Mouse (Mus musculus) liver, postnatal 0 days (tissue): ENCODE results near the gene Adipor2.

Experiments used
- CTCF ChIP-seq: sonication (generic); IDR thresholded peaks from 2 replicates; pipeline ENCODE4 v1.5.1; 2016; ENCODE audit warnings: antibody characterized with exemption, low read depth
- EP300 ChIP-seq: IDR thresholded peaks from 2 replicates; pipeline ENCODE4 v1.6.1; 2016; ENCODE audit warnings: antibody characterized with exemption, low read depth, mild to moderate bottlenecking

DNA sequence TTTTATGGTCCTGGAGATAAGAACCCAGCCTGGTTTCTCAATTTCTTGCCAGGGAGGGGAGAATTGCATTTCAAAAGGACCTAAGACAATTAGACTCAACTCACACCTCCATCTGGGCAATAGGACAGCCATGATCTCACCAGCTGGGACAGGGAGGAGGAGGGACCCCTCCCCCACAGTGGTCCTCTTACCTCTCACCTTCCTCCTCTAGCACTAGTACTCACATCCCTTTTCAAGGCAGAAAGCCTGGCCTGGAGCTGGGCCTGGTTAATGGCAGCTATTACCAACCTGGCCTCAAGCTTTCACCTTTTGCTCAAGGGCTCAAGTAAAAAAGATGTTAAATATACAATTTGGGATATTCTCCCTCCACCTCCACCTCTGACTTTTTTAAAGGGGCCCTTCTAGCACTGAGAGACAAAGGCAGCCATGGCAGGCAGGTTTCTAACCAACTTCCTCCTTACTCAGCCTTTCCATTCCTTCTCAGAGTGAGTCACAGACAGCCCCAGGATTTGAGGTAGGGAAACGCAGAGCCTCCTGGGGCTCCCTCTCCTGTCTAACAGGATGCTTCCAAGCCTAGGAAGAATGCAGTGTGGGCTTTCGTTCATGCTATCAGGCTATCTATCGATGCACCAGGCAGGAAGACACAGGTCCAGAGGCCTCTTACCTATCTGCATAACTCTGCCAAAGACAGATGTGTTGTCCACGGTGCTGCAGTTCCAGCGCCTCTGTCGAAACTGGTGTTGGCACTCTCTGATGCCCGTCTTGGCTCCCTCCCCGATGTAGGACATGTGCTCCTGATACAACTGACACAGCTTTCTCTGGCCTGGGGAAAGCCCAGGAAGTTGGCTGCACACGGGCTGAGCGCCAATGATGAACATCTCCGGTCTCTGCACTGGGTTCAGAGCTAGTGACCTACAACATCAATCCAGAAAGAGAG, 28.4 kb upstream of the Adipor2 start:
- TF ChIP-seq CTCF (no peak), EP300 (no peak)
